Mouse (Mus musculus) erythroblast, embryonic 14.5 days (primary cell): ENCODE measurements at regions not wholly inside any gene's neighbourhood (a gene's known extent, or its start where the extent isn't known, plus 50 kb on each side); places are given as distances from the start of the nearest gene placed in this dataset.

Experiments
- GATA1 ChIP-seq: IDR thresholded peaks from 2 replicates; pipeline ENCODE4 v1.6.1; 2012; ENCODE audit warnings: low read length, inconsistent platforms, mixed read lengths
- TAL1 ChIP-seq: IDR thresholded peaks from 3 replicates; pipeline ENCODE4 v1.6.1; 2012; ENCODE audit warnings: low read length, inconsistent platforms, mixed read lengths

DNA sequence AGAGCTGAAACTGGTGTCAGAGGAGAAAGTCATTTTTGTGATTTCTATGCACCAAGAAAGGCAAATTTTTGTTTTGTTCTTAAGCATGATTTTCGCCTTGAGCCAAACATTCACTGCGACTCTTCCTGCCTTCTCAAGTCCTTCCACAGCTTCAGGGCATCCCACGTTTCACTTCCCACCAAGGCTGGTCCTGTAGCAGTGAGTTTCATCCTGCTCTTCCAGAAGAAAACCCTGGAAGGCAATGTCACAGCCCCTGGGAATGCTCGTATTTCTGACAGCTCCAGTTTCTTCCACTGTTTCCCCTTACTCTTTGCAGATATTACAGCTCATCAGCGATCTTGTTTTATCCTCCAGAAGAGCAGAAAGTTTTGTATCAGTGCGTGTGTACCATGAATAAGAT lies 177.2 kb downstream of the Enc1 start:
- no peak for TF ChIP-seq GATA1
- no peak for TF ChIP-seq TAL1
